In the genomic region with DNA sequence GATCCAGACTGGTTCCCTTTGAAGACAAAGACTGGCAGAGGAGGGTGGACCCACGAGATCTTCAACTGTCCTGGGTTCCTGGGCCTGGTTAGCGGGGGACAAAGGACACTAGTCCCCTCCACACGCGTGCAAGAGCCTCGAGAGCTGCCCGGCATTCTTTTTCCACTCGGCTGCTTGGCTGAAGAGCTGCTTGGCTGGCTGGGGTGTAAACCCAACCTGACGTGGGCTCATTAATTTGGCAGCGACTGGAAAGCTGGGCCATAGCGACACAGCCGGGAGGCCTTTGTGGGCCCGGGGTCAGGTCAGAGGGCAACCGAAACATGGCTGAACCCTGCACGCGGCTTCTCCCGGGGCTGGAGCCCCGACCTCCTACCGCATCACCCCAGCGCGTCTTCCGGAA, we compare ENCODE assay signal across 13 mouse cellular contexts.
A peak's percentile ranks its signal among the peaks of the same experiment; 100 is the strongest.
DNase-seq lines count a peak whose midpoint lies in the region; ATAC-seq lines count a peak whose summit lies in the region.
"Had no signal": no experiment of that assay in that cellular context is flagged by ENCODE, and none has a peak within 500 bp of the region (broad histone marks: within the 10 kb centered on the region; RNA-seq: fewer than 3 reads in every experiment).

No protein-coding gene starts in this region.

- H3K4me3 ChIP-seq in kidney, embryonic 15.5 days (replicated peaks): no peak overlapping the region
- H3K4me3 ChIP-seq in hindbrain, embryonic 14.5 days (replicated peaks; ENCODE audit: low read length): no peak overlapping the region
- H3K4me3 ChIP-seq in neural tube, embryonic 11.5 days (ENCODE audit: low read depth, low read length): no peak overlapping the region
- H3K4me3 ChIP-seq: myocyte had no signal

- no peak for DNase-seq in kidney, adult 8-10 months
- peak; percentile 36 for DNase-seq in embryo, embryonic 10.5 days (ENCODE audit: low spot score)
- no peak for DNase-seq in hindbrain, embryonic 14.5 days (ENCODE audit: low spot score)
- DNase-seq in neural tube, embryonic 11.5 days (ENCODE audit: low spot score): no peak
- DNase-seq in gastrocnemius, adult 18-20 months (ENCODE audit: low spot score): no peak
- DNase-seq: adrenal gland, postnatal 14 days; kidney, postnatal 10 days; lung, postnatal 10 days had no signal

- ATAC-seq in kidney, embryonic 15.5 days (replicated peaks; ENCODE audit: low FRiP score): no peak
- no peak for ATAC-seq in hindbrain, embryonic 14.5 days (ENCODE audit: low FRiP score)
- no peak for ATAC-seq in neural tube, embryonic 11.5 days (ENCODE audit: insufficient read depth, low FRiP score, low TSS enrichment)
- ATAC-seq in monocyte, adult 5-6 weeks (replicated peaks; ENCODE audit: insufficient number of reproducible peaks, low FRiP score, low TSS enrichment, poor library complexity, severe bottlenecking): no peak
- no peak for ATAC-seq in megakaryocyte-erythroid progenitor cell, adult 5-6 weeks (replicated peaks; ENCODE audit: low FRiP score, low TSS enrichment, poor library complexity, severe bottlenecking)
- ATAC-seq: CD4-positive, CD25-positive, alpha-beta regulatory T cell, adult 4 months had no signal

- no peak overlapping the region for H3K9ac ChIP-seq in kidney, embryonic 15.5 days
- no peak overlapping the region for H3K9ac ChIP-seq in hindbrain, embryonic 14.5 days
- no peak overlapping the region for H3K9ac ChIP-seq in neural tube, embryonic 11.5 days (ENCODE audit: low read length)

- no peaks in the 10 kb centered on the region for H3K36me3 ChIP-seq in kidney, embryonic 15.5 days
- no peaks in the 10 kb centered on the region for H3K36me3 ChIP-seq in hindbrain, embryonic 14.5 days (replicated peaks; ENCODE audit: control insufficient read depth, insufficient read depth)
- no peaks in the 10 kb centered on the region for H3K36me3 ChIP-seq in neural tube, embryonic 11.5 days (ENCODE audit: control insufficient read depth, insufficient read depth, low read length)

- H3K4me1 ChIP-seq in kidney, embryonic 15.5 days: peaks cover 16% of the 10 kb centered on the region
- H3K4me1 ChIP-seq in hindbrain, embryonic 14.5 days (replicated peaks; ENCODE audit: control insufficient read depth, insufficient read depth, low read length): 0 out of 2 replicates have a peak, but pooled peaks cover 5% of the 10 kb centered on the region
- no peaks in the 10 kb centered on the region for H3K4me1 ChIP-seq in neural tube, embryonic 11.5 days (ENCODE audit: control insufficient read depth, insufficient read depth, low read length)

- peaks cover 61% of the 10 kb centered on the region for H3K27me3 ChIP-seq in kidney, embryonic 15.5 days
- peaks cover 34% of the 10 kb centered on the region for H3K27me3 ChIP-seq in hindbrain, embryonic 14.5 days (ENCODE audit: control insufficient read depth, insufficient read depth, low read length)
- H3K27me3 ChIP-seq in neural tube, embryonic 11.5 days (ENCODE audit: control insufficient read depth, insufficient read depth, low read length): peaks cover 5% of the 10 kb centered on the region; the same call in 1 of the 2 replicates

- no peak overlapping the region for H3K27ac ChIP-seq in kidney, embryonic 15.5 days
- no peak overlapping the region for H3K27ac ChIP-seq in hindbrain, embryonic 14.5 days
- no peak overlapping the region for H3K27ac ChIP-seq in neural tube, embryonic 11.5 days (ENCODE audit: low read depth, low read length)

- no peaks in the 10 kb centered on the region for H3K9me3 ChIP-seq in kidney, embryonic 15.5 days (replicated peaks)
- no peaks in the 10 kb centered on the region for H3K9me3 ChIP-seq in hindbrain, embryonic 14.5 days (ENCODE audit: control insufficient read depth, low read length)
- H3K9me3 ChIP-seq in neural tube, embryonic 11.5 days (ENCODE audit: control insufficient read depth, low read length): no peaks in the 10 kb centered on the region

- 35% methylated on average over 21 of the region's 21 CpGs for WGBS in kidney, embryonic 15.5 days
- 22% methylated on average over 21 of the region's 21 CpGs for WGBS in hindbrain, embryonic 14.5 days
- WGBS in neural tube, embryonic 11.5 days: 23% methylated on average over 21 of the region's 21 CpGs

- H3K4me2 ChIP-seq in kidney, embryonic 15.5 days: 0 out of 2 replicates have a peak overlapping the region, but pooled peaks have one; percentile 21
- peak overlapping the region; percentile 28 for H3K4me2 ChIP-seq in hindbrain, embryonic 14.5 days (replicated peaks)
- H3K4me2 ChIP-seq in neural tube, embryonic 11.5 days (ENCODE audit: low read depth): peak overlapping the region; percentile 12; the same call in 1 of the 2 replicates
